Mouse (Mus musculus): Measurements from ENCODE around the gene Coro1c. TPM values are rescaled to one million over a fixed set of nuclear protein-coding genes. Genes with fewer than 3 reads are reported as not detected.

The Coro1c gene
- polyA plus RNA-seq, 1 experiment from 2014 or later = 108 TPM

DNA sequence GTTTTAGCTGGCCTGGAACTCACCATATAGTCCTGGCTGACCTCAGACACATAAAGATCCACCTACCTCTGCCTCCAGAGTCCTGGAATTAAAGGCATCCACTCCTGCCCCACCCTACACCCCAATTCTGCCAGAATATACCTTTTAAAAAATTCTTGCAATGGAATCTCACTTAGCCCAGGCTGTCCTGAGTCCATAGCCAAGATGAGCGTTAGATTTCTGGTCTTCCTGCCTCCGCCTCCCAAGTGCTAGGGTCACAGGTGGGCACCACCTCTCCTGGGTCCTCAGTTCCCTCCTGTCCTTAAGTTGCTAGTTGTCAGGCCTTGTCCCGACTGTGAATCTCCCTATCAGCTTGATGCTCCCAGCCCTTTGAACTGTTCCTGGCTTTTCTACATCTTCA is 23.8 kb upstream of the Coro1c start:
- Histone ChIP-seq H3K9me3 (ENCODE audit: control insufficient read depth, low read length) (no peaks in the 10 kb centered on the region), H3K27ac (ENCODE audit: low read depth, low read length) (no peak overlapping the region), H3K4me2 (replicated peaks; ENCODE audit: low read depth, low read length) (no peak overlapping the region), H3K27me3 (ENCODE audit: control insufficient read depth, insufficient read depth, low read length) (no peaks in the 10 kb centered on the region), H3K4me3 (ENCODE audit: low read length) (no peak overlapping the region), H3K4me1 (ENCODE audit: control insufficient read depth, insufficient read depth, low read length) (peaks cover 11% of the 10 kb centered on the region), H3K36me3 (ENCODE audit: control insufficient read depth, insufficient read depth, low read length) (no peaks in the 10 kb centered on the region), H3K9ac (ENCODE audit: low read depth, low read length) (no peak overlapping the region)
- no peak for ATAC-seq (ENCODE audit: low FRiP score, low TSS enrichment)
- WGBS = 79% methylated on average over 3 of the region's 3 CpGs

DNA sequence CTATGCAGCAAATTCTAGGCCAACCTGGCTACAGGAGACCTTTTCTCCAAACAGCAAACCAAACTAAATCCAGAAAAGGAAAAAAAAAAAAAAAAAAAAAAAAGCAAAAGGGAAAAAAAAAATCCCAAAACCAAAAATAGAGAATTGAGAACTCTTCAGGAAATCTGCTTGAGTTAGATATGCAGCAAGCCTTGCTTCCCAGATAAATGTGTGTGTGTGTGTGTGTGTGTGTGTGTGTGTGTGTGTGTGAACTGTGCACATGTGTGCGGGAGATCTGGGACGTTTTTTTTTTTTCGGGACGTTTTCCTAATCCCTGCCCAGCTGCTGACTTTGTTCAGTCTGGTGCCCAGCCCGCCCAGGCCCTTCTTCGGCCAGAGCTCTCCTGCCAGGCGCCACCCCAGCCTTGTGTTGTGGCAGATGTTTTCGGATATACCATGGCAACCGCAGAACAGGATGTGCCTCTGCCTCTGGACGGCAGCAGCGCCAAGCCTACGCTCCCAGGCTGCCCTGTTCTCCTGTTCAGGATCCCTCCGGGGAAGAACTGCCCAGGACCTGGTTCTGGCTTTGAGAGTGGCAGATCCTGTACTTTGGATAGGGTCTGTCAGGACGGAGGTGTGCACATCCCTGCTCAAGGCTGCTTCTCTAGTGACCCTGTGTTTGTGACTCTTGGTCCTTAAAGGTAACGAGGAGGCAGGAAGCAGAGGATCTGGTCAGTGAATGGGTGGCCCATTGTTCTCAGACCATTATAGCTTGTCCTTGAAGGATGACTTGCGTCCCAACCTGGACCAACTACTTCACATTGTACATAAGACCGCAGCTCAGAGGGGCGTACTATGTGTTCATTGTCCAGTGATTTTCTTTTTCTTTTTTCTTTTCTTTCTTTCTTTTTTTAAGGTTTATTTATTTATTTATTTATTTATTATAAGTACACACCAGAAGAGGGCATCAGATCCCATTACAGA is 22.4 kb upstream of the Coro1c start:
- H3K9me3 ChIP-seq (ENCODE audit: control insufficient read depth, low read length) = no peaks in the 10 kb centered on the region
- no peak overlapping the region for H3K4me3 ChIP-seq (ENCODE audit: low read length)
- peak overlapping the region; percentile 29; the same call in 1 of the 2 replicates for H3K9ac ChIP-seq (ENCODE audit: low read depth, low read length)
- ATAC-seq (ENCODE audit: low FRiP score, low TSS enrichment) = peak; percentile 40; the same call in 1 of the 2 replicates
- H3K27ac ChIP-seq (ENCODE audit: low read depth, low read length) = 0 out of 2 replicates have a peak overlapping the region, but pooled peaks have one; percentile 30
- H3K4me2 ChIP-seq (replicated peaks; ENCODE audit: low read depth, low read length) = no peak overlapping the region
- WGBS = 47% methylated on average over 18 of the region's 18 CpGs
- no peaks in the 10 kb centered on the region for H3K36me3 ChIP-seq (ENCODE audit: control insufficient read depth, insufficient read depth, low read length)
- no peaks in the 10 kb centered on the region for H3K27me3 ChIP-seq (ENCODE audit: control insufficient read depth, insufficient read depth, low read length)
- H3K4me1 ChIP-seq (ENCODE audit: control insufficient read depth, insufficient read depth, low read length) = peaks cover 11% of the 10 kb centered on the region

DNA sequence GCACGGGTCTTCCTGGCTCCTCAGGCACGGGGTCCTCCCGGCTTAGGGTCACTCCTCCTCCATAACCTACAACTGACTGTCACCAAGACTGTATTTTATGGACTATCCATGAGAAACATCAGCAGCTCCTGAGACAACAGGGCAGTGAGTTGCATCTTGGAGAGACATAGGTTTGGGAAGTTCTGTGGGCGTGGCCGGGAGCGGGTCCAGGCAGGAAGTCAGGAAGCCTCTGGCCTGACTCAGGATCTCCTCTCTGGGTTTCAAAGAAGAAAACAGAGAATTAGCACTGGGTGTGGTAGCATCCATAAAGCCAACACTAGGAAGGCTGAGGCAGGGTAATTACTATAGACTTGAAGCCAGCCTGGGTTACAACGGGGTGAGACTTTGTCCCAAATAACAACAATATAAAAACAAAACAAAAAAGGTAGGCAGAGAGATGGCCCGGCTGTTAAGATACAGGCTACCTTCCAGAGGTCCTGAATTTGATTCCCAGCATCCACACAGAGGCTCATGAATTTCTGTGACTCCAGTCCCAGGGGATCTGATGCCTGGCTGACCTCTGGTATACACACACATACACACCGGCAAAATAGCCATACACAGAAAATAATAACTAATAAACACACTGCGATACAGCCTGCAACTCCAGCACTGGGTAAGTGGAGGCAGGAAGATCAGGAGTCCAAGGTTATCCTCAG is 21.5 kb upstream of the Coro1c start:
- Histone ChIP-seq H3K9ac (ENCODE audit: low read depth, low read length) (no peak overlapping the region), H3K27ac (ENCODE audit: low read depth, low read length) (no peak overlapping the region), H3K36me3 (ENCODE audit: control insufficient read depth, insufficient read depth, low read length) (no peaks in the 10 kb centered on the region), H3K9me3 (ENCODE audit: control insufficient read depth, low read length) (no peaks in the 10 kb centered on the region), H3K27me3 (ENCODE audit: control insufficient read depth, insufficient read depth, low read length) (no peaks in the 10 kb centered on the region), H3K4me2 (replicated peaks; ENCODE audit: low read depth, low read length) (no peak overlapping the region; the same call in 1 of the 2 replicates), H3K4me3 (ENCODE audit: low read length) (no peak overlapping the region), H3K4me1 (ENCODE audit: control insufficient read depth, insufficient read depth, low read length) (peaks cover 11% of the 10 kb centered on the region)
- ATAC-seq (ENCODE audit: low FRiP score, low TSS enrichment) = 0 out of 2 replicates have a peak, but pooled peaks have one; percentile 2
- WGBS = 37% methylated on average over 10 of the region's 10 CpGs

DNA sequence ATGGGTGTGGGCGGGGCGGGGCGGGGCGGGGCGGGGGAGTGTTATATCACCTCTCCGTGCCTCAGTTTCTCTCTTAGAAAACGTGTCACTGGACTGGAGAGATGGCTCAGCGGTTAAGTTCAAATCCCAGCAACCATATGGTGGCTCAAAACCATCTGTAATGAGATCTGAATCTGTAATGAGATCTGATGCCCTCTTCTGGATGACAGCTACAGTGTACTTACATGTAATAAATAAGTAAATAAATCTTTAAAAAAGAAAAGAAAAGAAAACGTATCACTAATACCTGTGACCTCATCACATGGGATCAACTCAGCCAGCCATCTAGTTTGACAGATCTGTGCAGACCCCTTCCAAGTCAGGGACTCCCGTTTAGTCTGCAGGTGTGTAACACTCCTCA is 21.0 kb upstream of the Coro1c start:
- no peaks in the 10 kb centered on the region for H3K36me3 ChIP-seq (ENCODE audit: control insufficient read depth, insufficient read depth, low read length)
- peaks cover 11% of the 10 kb centered on the region for H3K4me1 ChIP-seq (ENCODE audit: control insufficient read depth, insufficient read depth, low read length)
- no peak overlapping the region for H3K9ac ChIP-seq (ENCODE audit: low read depth, low read length)
- no peaks in the 10 kb centered on the region for H3K9me3 ChIP-seq (ENCODE audit: control insufficient read depth, low read length)
- no peaks in the 10 kb centered on the region for H3K27me3 ChIP-seq (ENCODE audit: control insufficient read depth, insufficient read depth, low read length)
- 64% methylated on average over 10 of the region's 10 CpGs for WGBS
- H3K4me2 ChIP-seq (replicated peaks; ENCODE audit: low read depth, low read length) = no peak overlapping the region; the same call in 1 of the 2 replicates
- H3K4me3 ChIP-seq (ENCODE audit: low read length) = no peak overlapping the region
- ATAC-seq (ENCODE audit: low FRiP score, low TSS enrichment) = peak; percentile 28; the same call in 1 of the 2 replicates
- no peak overlapping the region for H3K27ac ChIP-seq (ENCODE audit: low read depth, low read length)

DNA sequence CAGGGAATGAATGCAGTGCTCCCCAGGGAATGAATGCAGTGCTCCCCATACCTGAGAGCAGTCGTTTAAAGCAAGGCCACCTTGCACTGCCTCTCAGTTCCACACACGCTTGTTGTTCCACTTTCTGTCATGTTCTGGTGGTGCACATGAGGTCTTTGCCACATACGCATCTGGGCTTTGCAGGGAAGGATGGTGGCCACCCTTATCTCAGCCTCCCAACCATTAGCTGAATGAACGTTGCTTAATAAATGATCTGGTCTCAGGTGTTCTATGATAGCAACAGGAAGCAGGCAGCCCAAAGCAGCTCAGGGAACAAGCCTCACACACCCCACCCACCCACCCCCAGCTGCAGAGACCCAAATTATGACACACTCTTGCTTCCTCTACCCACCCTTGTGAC is 16.1 kb upstream of the Coro1c start:
- H3K9ac ChIP-seq (ENCODE audit: low read depth, low read length) = no peak overlapping the region
- no peak for ATAC-seq (ENCODE audit: low FRiP score, low TSS enrichment)
- WGBS = 85% methylated on average over 4 of the region's 4 CpGs

DNA sequence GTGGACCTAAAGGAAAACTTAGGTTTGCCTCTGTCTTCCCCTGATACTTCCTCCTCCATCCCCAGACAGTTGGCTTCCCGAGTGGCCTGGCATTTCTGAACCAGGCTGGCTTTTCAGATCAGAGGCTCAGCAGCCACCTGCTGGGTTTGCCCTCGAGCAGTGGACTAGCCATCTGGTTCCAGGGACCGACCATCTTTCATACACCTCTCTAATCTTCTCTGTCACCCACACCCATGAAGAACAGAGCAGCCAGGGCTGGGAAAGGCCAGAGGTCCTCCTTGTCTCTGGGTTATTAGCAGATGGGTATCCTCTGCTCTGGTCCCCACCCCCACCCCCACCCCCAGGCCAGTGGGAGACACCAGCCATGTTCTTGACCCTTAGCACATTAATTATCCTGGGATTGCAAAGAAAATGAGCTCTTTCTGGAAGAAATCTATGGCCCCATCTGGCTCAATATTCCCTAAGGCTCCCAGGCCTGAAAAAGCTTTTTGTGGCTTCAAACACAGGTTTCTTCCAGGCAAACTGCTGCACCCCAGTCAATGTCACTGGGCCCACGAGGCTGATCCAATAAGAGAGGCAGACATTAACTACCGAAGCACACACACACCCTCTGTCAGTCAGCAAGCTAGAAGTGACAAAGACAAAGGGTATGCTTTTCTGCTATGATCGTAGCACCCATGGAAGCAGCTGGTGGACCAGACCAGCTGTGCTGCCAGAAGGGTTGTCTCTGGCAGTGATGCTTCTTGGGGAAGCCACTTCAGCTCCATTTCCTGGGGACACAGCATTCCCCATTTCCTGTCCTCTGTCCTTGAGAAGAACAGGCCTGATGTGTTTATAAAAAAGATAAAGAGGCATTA is 13.0 kb upstream of the Coro1c start:
- H3K27me3 ChIP-seq (ENCODE audit: control insufficient read depth, insufficient read depth, low read length) = no peaks in the 10 kb centered on the region
- H3K4me1 ChIP-seq (ENCODE audit: control insufficient read depth, insufficient read depth, low read length) = peaks cover 10% of the 10 kb centered on the region; the same call in 1 of the 2 replicates
- no peak overlapping the region for H3K4me2 ChIP-seq (replicated peaks; ENCODE audit: low read depth, low read length)
- H3K36me3 ChIP-seq (ENCODE audit: control insufficient read depth, insufficient read depth, low read length) = no peaks in the 10 kb centered on the region
- H3K9ac ChIP-seq (ENCODE audit: low read depth, low read length) = no peak overlapping the region
- ATAC-seq (ENCODE audit: low FRiP score, low TSS enrichment) = no peak
- H3K4me3 ChIP-seq (ENCODE audit: low read length) = no peak overlapping the region
- peak overlapping the region; percentile 37 for H3K27ac ChIP-seq (ENCODE audit: low read depth, low read length)
- 28% methylated on average over 6 of the region's 6 CpGs for WGBS
- no peaks in the 10 kb centered on the region for H3K9me3 ChIP-seq (ENCODE audit: control insufficient read depth, low read length)

More for the DNA sequence above, 16.1 kb upstream of the Coro1c start:
- Histone ChIP-seq H3K4me3 (ENCODE audit: low read length) (no peak overlapping the region), H3K4me1 (ENCODE audit: control insufficient read depth, insufficient read depth, low read length) (peaks cover 3% of the 10 kb centered on the region; the same call in 1 of the 2 replicates), H3K36me3 (ENCODE audit: control insufficient read depth, insufficient read depth, low read length) (no peaks in the 10 kb centered on the region), H3K27me3 (ENCODE audit: control insufficient read depth, insufficient read depth, low read length) (no peaks in the 10 kb centered on the region), H3K4me2 (replicated peaks; ENCODE audit: low read depth, low read length) (no peak overlapping the region), H3K27ac (ENCODE audit: low read depth, low read length) (no peak overlapping the region), H3K9me3 (ENCODE audit: control insufficient read depth, low read length) (no peaks in the 10 kb centered on the region)

DNA sequence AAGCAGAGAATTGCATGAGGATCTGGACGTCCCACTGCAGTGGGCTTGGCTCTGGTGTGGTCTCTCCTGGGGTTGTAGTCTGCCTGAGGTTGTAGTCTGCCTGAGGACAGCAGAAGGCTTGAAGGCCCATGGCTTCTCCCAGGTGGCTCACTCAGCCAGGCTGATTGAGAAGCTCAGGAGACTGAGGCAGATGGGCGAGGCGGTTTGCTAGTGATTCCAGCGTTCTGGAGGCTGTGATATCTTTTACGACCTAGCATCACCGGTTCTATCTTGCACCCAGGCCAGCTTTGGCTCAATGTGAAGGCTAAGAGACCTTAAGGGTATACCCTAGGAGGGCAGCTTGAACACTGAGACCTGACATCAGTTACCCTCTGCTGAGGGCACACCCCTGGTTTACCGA is 10.5 kb upstream of the Coro1c start:
- WGBS = 52% methylated on average over 7 of the region's 7 CpGs
- peaks cover 10% of the 10 kb centered on the region; the same call in 1 of the 2 replicates for H3K4me1 ChIP-seq (ENCODE audit: control insufficient read depth, insufficient read depth, low read length)
- no peak for ATAC-seq (ENCODE audit: low FRiP score, low TSS enrichment)
- no peaks in the 10 kb centered on the region for H3K27me3 ChIP-seq (ENCODE audit: control insufficient read depth, insufficient read depth, low read length)
- no peaks in the 10 kb centered on the region for H3K9me3 ChIP-seq (ENCODE audit: control insufficient read depth, low read length)
- no peak overlapping the region for H3K4me3 ChIP-seq (ENCODE audit: low read length)
- H3K9ac ChIP-seq (ENCODE audit: low read depth, low read length) = no peak overlapping the region
- H3K36me3 ChIP-seq (ENCODE audit: control insufficient read depth, insufficient read depth, low read length) = no peaks in the 10 kb centered on the region
- no peak overlapping the region for H3K4me2 ChIP-seq (replicated peaks; ENCODE audit: low read depth, low read length)
- no peak overlapping the region for H3K27ac ChIP-seq (ENCODE audit: low read depth, low read length)

DNA sequence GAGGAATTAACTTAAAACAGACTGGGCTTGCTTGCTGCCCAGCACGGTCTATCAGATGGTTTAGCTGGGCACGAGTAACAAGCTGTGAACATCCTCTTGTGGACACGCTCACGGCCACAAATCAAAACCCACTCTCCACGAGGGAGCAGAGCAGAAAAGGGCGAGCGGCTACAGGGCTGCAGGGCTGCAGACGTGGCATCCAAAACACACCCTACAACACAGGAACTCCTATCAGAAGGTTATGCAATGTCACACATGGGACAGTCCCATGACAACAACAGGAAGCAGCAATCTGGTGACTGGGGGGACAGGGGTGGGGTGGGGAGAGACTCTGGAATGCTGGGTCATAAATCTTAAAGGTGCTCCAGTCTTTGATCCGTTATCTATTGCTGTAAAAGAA is 10.1 kb upstream of the Coro1c start:
- no peaks in the 10 kb centered on the region for H3K36me3 ChIP-seq (ENCODE audit: control insufficient read depth, insufficient read depth, low read length)
- H3K4me1 ChIP-seq (ENCODE audit: control insufficient read depth, insufficient read depth, low read length) = peaks cover 10% of the 10 kb centered on the region; the same call in 1 of the 2 replicates
- H3K9ac ChIP-seq (ENCODE audit: low read depth, low read length) = no peak overlapping the region
- no peak overlapping the region for H3K4me3 ChIP-seq (ENCODE audit: low read length)
- H3K4me2 ChIP-seq (replicated peaks; ENCODE audit: low read depth, low read length) = no peak overlapping the region
- ATAC-seq (ENCODE audit: low FRiP score, low TSS enrichment) = no peak
- H3K27me3 ChIP-seq (ENCODE audit: control insufficient read depth, insufficient read depth, low read length) = no peaks in the 10 kb centered on the region
- no peak overlapping the region for H3K27ac ChIP-seq (ENCODE audit: low read depth, low read length)
- WGBS = 30% methylated on average over 9 of the region's 9 CpGs
- H3K9me3 ChIP-seq (ENCODE audit: control insufficient read depth, low read length) = no peaks in the 10 kb centered on the region

Measured in kidney, embryonic 14.5 days (tissue).